Mouse (Mus musculus) C2C12 (cell line): ENCODE data around the gene Hspb9.

Experiments used
- CEBPB ChIP-seq: IDR thresholded peaks from one replicate; pipeline ENCODE4 v1.6.1; 2011; ENCODE audit warnings: low read depth, mild to moderate bottlenecking, control low read depth, moderate library complexity
- CTCF ChIP-seq: IDR thresholded peaks from one replicate; pipeline ENCODE4 v1.5.1; 2011; ENCODE audit not compliant: control insufficient read depth, insufficient read depth, insufficient read length
- FOSL1 ChIP-seq: IDR thresholded peaks from one replicate; pipeline ENCODE4 v1.8.0; 2011; ENCODE audit warnings: mild to moderate bottlenecking, low read length; ENCODE audit not compliant: poor library complexity, insufficient read depth, severe bottlenecking
- MAX ChIP-seq: IDR thresholded peaks from one replicate; pipeline ENCODE4 v1.6.1; 2011; ENCODE audit warnings: mild to moderate bottlenecking, control low read depth
- MYOG ChIP-seq: IDR thresholded peaks from one replicate; pipeline ENCODE4 v1.6.1; 2011; ENCODE audit not compliant: control insufficient read depth, insufficient read length; ENCODE audit errors: extremely low read depth
- USF1 ChIP-seq: IDR thresholded peaks from one replicate; pipeline ENCODE4 v1.6.1; 2011; ENCODE audit warnings: low read depth, mild to moderate bottlenecking, control low read depth, moderate library complexity

DNA sequence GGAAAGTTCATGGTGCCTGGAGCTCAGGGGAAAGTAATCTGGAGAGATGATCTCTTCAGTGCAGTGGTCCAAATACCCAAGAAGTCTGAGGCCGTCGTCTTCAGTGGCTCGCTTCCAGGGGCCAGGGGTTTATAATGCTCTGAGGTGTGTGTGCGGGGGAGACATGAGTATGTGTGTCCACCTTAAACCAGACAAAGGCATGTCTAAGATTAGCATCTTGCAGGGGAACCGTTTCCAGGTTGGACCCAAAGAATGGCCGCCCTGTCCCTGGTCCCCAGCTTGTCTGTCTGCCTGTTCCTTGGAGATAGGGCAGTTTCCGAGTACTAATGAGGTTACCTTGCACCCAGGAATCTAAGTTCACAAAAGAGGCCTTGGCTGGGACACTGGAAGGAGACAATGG is 49.2 kb downstream of the Hspb9 start, which contains the start of gene Hcrt:
- TF ChIP-seq MYOG (no peak), CTCF (no peak), USF1 (no peak), MAX (no peak), FOSL1 (no peak), CEBPB (no peak)
